Mouse (Mus musculus) neural tube, embryonic 11.5 days (tissue): ENCODE data around the gene Eps15l1. TPM values are rescaled to one million over a fixed set of nuclear protein-coding genes. Genes with fewer than 3 reads are reported as not detected.

ENCODE experiments used
- ATAC-seq: fragments of 200-750 bp; cut with Nextera tagmentation; 2 replicates; pipeline ENCODE4 v1.8.0; 2017; ENCODE audit warnings: moderate number of reproducible peaks, mild to moderate bottlenecking, moderate TSS enrichment, moderate library complexity; ENCODE audit not compliant: insufficient read depth, low FRiP score, low TSS enrichment
- DNase-seq: peaks from one replicate; pipeline ENCODE4 v3.0.0-alpha.2; 2015; ENCODE audit warnings: low spot score
- H3K27ac ChIP-seq: fragments of 300-500 bp; sonication (generic); 2 replicates; pipeline ENCODE4 v1.5.1; 2014; ENCODE audit warnings: low read depth, mild to moderate bottlenecking, low read length
- H3K27me3 ChIP-seq: fragments of 300-500 bp; sonication (generic); 2 replicates; pipeline ENCODE4 v1.6.1; 2014; ENCODE audit warnings: mild to moderate bottlenecking, low read length, mixed read lengths; ENCODE audit not compliant: control insufficient read depth, insufficient read depth
- H3K36me3 ChIP-seq: fragments of 300-500 bp; sonication (generic); 2 replicates; pipeline ENCODE4 v1.6.1; 2014; ENCODE audit warnings: mild to moderate bottlenecking, low read length, moderate library complexity, mixed read lengths; ENCODE audit not compliant: control insufficient read depth, insufficient read depth
- H3K4me1 ChIP-seq: fragments of 300-500 bp; sonication (generic); 2 replicates; pipeline ENCODE4 v1.6.1; 2014; ENCODE audit warnings: low read length, mixed read lengths; ENCODE audit not compliant: control insufficient read depth, insufficient read depth
- H3K4me2 ChIP-seq: fragments of 300-500 bp; sonication (generic); 2 replicates; pipeline ENCODE4 v1.6.1; 2014; ENCODE audit warnings: low read depth, mild to moderate bottlenecking, moderate library complexity
- H3K4me3 ChIP-seq: fragments of 300-500 bp; sonication (generic); 2 replicates; pipeline ENCODE4 v1.5.1; 2014; ENCODE audit warnings: low read depth, low read length
- H3K9ac ChIP-seq: fragments of 300-500 bp; sonication (generic); 2 replicates; pipeline ENCODE4 v1.6.1; 2014; ENCODE audit warnings: mild to moderate bottlenecking, low read length
- H3K9me3 ChIP-seq: fragments of 300-500 bp; sonication (generic); 2 replicates; pipeline ENCODE4 v1.6.1; 2016; ENCODE audit warnings: low read length; ENCODE audit not compliant: control insufficient read depth
- WGBS: fragments of 180-500 bp; shearing (Covaris S2); extraction: QIAGEN DNeasy Blood & Tissue Kit; methylation state at CpG from one replicate; pipeline ENCODE4 v1.1.7; 2014; 5-methylcytosine and 5-hydroxymethylcytosine counted together
- polyA plus RNA-seq: library from polyadenylated mRNA; unstranded; fragments of >200 nt; fragmentation: Nextera tagmentation; extraction: Ambion mirVana; gene quantifications from 2 replicates; pipeline ENCODE4 v1.2.1, GENCODE M21; 2014

Gene Eps15l1
- 77.7 and 81.0 TPM in 2 replicates for polyA plus RNA-seq

- ATAC-seq (peak; percentile 97), DNase-seq (peak; percentile 99)
- peak within 1 kb of the TSS; percentile 47 for H3K4me3 ChIP-seq
- peak within 1 kb of the TSS; percentile 2 for H3K27ac ChIP-seq
- peak within 1 kb of the TSS; percentile 66 for H3K4me2 ChIP-seq
- H3K27me3 ChIP-seq: no peaks in the 10 kb centered on the region
- H3K36me3 ChIP-seq: no peaks in the 10 kb centered on the region
- H3K4me1 ChIP-seq: peaks cover 11% of the 10 kb centered on the region
- H3K9ac ChIP-seq: peak within 1 kb of the TSS; percentile 83
- H3K9me3 ChIP-seq: no peaks in the 10 kb centered on the region
- WGBS: under 1% methylated on average over 47 of the region's 48 CpGs
Observed at GRCm38 (mm10) chr8:72421362-72422335, at the start of gene Eps15l1. Eps15l1 (minus strand) TSS chr8:72421460.

GRCm38 (mm10) chr8:72470684-72471083 lies 49.4 kb upstream of the Eps15l1 start:
- H3K27ac ChIP-seq: no peak overlapping the region
- no peak for DNase-seq

GRCm38 (mm10) chr8:72469984-72470383 lies 48.7 kb upstream of the Eps15l1 start:
- 95% methylated on average over 8 of the region's 8 CpGs for WGBS
- no peaks in the 10 kb centered on the region for H3K9me3 ChIP-seq
- no peak overlapping the region; the same call in 1 of the 2 replicates for H3K4me2 ChIP-seq
- DNase-seq: no peak
- no peaks in the 10 kb centered on the region for H3K27me3 ChIP-seq
- no peak overlapping the region for H3K9ac ChIP-seq
- no peaks in the 10 kb centered on the region for H3K4me1 ChIP-seq
- peaks cover 58% of the 10 kb centered on the region for H3K36me3 ChIP-seq
- ATAC-seq: no peak
- H3K4me3 ChIP-seq: no peak overlapping the region
- H3K27ac ChIP-seq: no peak overlapping the region

More at GRCm38 (mm10) chr8:72470684-72471083, 49.4 kb upstream of the Eps15l1 start:
- H3K4me1 ChIP-seq: no peaks in the 10 kb centered on the region; the same call in 1 of the 2 replicates
- H3K27me3 ChIP-seq: no peaks in the 10 kb centered on the region
- no peaks in the 10 kb centered on the region for H3K9me3 ChIP-seq
- no peak overlapping the region for H3K9ac ChIP-seq
- peaks cover 52% of the 10 kb centered on the region for H3K36me3 ChIP-seq
- H3K4me2 ChIP-seq: no peak overlapping the region
- no peak overlapping the region for H3K4me3 ChIP-seq
- ATAC-seq: no peak
- 96% methylated on average over 7 of the region's 7 CpGs for WGBS

- H3K36me3 ChIP-seq: peaks cover 61% of the 10 kb centered on the region
- WGBS: 94% methylated on average over 2 of the region's 2 CpGs
Observed at GRCm38 (mm10) chr8:72469243-72469642, 48.0 kb upstream of the Eps15l1 start.

GRCm38 (mm10) chr8:72464211-72464610 lies 43.0 kb upstream of the Eps15l1 start:
- peaks cover 78% of the 10 kb centered on the region for H3K36me3 ChIP-seq
- H3K27me3 ChIP-seq: no peaks in the 10 kb centered on the region
- no peaks in the 10 kb centered on the region for H3K9me3 ChIP-seq
- DNase-seq (no peak), ATAC-seq (no peak)
- H3K4me1 ChIP-seq: no peaks in the 10 kb centered on the region
- H3K4me3 ChIP-seq: no peak overlapping the region
- no peak overlapping the region for H3K9ac ChIP-seq
- no peak overlapping the region for H3K27ac ChIP-seq
- no peak overlapping the region for H3K4me2 ChIP-seq
- 96% methylated on average over 10 of the region's 10 CpGs for WGBS

More at GRCm38 (mm10) chr8:72469243-72469642, 48.0 kb upstream of the Eps15l1 start:
- Histone ChIP-seq H3K27ac (no peak overlapping the region), H3K4me3 (no peak overlapping the region), H3K27me3 (no peaks in the 10 kb centered on the region), H3K9me3 (no peaks in the 10 kb centered on the region), H3K4me1 (no peaks in the 10 kb centered on the region), H3K9ac (no peak overlapping the region), H3K4me2 (no peak overlapping the region)
- DNase-seq (no peak), ATAC-seq (no peak)

- ATAC-seq (no peak), DNase-seq (no peak)
- Histone ChIP-seq H3K4me3 (no peak overlapping the region), H3K36me3 (peaks cover 42% of the 10 kb centered on the region), H3K27me3 (no peaks in the 10 kb centered on the region), H3K9ac (no peak overlapping the region), H3K27ac (no peak overlapping the region), H3K4me1 (no peaks in the 10 kb centered on the region), H3K9me3 (no peaks in the 10 kb centered on the region), H3K4me2 (no peak overlapping the region)
- WGBS: 91% methylated on average over 4 of the region's 4 CpGs
Observed at GRCm38 (mm10) chr8:72459881-72460533, 38.7 kb upstream of the Eps15l1 start.

- Histone ChIP-seq H3K36me3 (peaks cover 31% of the 10 kb centered on the region), H3K4me3 (no peak overlapping the region), H3K27me3 (no peaks in the 10 kb centered on the region), H3K27ac (no peak overlapping the region), H3K9me3 (0 out of 2 replicates have a peak, but pooled peaks cover 2% of the 10 kb centered on the region), H3K4me2 (no peak overlapping the region), H3K9ac (no peak overlapping the region), H3K4me1 (no peaks in the 10 kb centered on the region)
- DNase-seq: no peak
- ATAC-seq: no peak
- 90% methylated on average over 6 of the region's 6 CpGs for WGBS
Observed at GRCm38 (mm10) chr8:72458457-72458856, 37.2 kb upstream of the Eps15l1 start.

- no peak for DNase-seq
Observed at GRCm38 (mm10) chr8:72457806-72458205, 36.5 kb upstream of the Eps15l1 start.

More at GRCm38 (mm10) chr8:72457806-72458205, 36.5 kb upstream of the Eps15l1 start:
- H3K9me3 ChIP-seq: 0 out of 2 replicates have a peak, but pooled peaks cover 2% of the 10 kb centered on the region
- 91% methylated on average over 3 of the region's 3 CpGs for WGBS
- no peak for ATAC-seq
- H3K27ac ChIP-seq: no peak overlapping the region
- H3K9ac ChIP-seq: no peak overlapping the region
- H3K27me3 ChIP-seq: no peaks in the 10 kb centered on the region
- H3K4me1 ChIP-seq: no peaks in the 10 kb centered on the region
- no peak overlapping the region for H3K4me3 ChIP-seq
- H3K36me3 ChIP-seq: peaks cover 26% of the 10 kb centered on the region
- no peak overlapping the region for H3K4me2 ChIP-seq
